ENCODE assay signal across 9 mouse cellular contexts in genomic region chr2:156718793-156719192, GRCm38 (mm10). TPM values are rescaled to one million over a fixed set of nuclear protein-coding genes. Genes with fewer than 3 reads are reported as not detected.
DNase-seq lines count a peak whose midpoint lies in the region; ATAC-seq and TF ChIP-seq lines count a peak whose summit lies in the region.
"Had no signal": no experiment of that assay in that cellular context is flagged by ENCODE, and none has a peak within 500 bp of the region (broad histone marks: within the 10 kb centered on the region; RNA-seq: fewer than 3 reads in every experiment).

No protein-coding gene starts in this region.

- no peaks in the 10 kb centered on the region for H3K9me3 ChIP-seq in lung, embryonic 14.5 days (ENCODE audit: low read depth, low read length)
- no peaks in the 10 kb centered on the region for H3K9me3 ChIP-seq in heart, postnatal 0 days (replicated peaks; ENCODE audit: control insufficient read depth, low read length)
- no peaks in the 10 kb centered on the region for H3K9me3 ChIP-seq in liver, embryonic 13.5 days (replicated peaks)

- peak overlapping the region; percentile 7; the same call in 1 of the 2 replicates for H3K4me2 ChIP-seq in lung, embryonic 14.5 days
- no peak overlapping the region for H3K4me2 ChIP-seq in heart, postnatal 0 days (ENCODE audit: low read depth, low read length)
- H3K4me2 ChIP-seq in liver, embryonic 13.5 days, result no peak overlapping the region

- TF ChIP-seq EP300 in heart, postnatal 0 days (IDR thresholded peaks at IDR 0.05; ENCODE audit: low read depth), result 0 out of 2 replicates have a peak, but pooled peaks have one; percentile 18

- peak overlapping the region; percentile 37 for H3K27ac ChIP-seq in lung, embryonic 14.5 days (ENCODE audit: low read depth)
- H3K27ac ChIP-seq in heart, postnatal 0 days (ENCODE audit: low read depth), result peak overlapping the region; percentile 90
- peak overlapping the region; percentile 53 for H3K27ac ChIP-seq in liver, embryonic 13.5 days

- no peaks in the 10 kb centered on the region for H3K36me3 ChIP-seq in lung, embryonic 14.5 days (ENCODE audit: insufficient read depth)
- peaks cover 6% of the 10 kb centered on the region; the same call in 1 of the 2 replicates for H3K36me3 ChIP-seq in heart, postnatal 0 days (replicated peaks; ENCODE audit: control insufficient read depth, insufficient read depth, low read length)
- no peaks in the 10 kb centered on the region for H3K36me3 ChIP-seq in liver, embryonic 13.5 days

- TF ChIP-seq POLR2A in lung, adult 2 months (IDR thresholded peaks at IDR 0.05; ENCODE audit: borderline replicate concordance, extremely low read depth, low read depth, low read length), result no peak

- WGBS in lung, embryonic 14.5 days, result 46% methylated on average over 5 of the region's 5 CpGs
- WGBS in lung, adult 2 months, result 38% methylated on average over 5 of the region's 5 CpGs
- 30% methylated on average over 5 of the region's 5 CpGs for WGBS in heart, postnatal 0 days
- WGBS in liver, embryonic 13.5 days (ENCODE audit: insufficient replicate concordance), result 51% methylated on average over 5 of the region's 5 CpGs

- H3K9ac ChIP-seq in lung, embryonic 14.5 days, result no peak overlapping the region
- no peak overlapping the region for H3K9ac ChIP-seq in heart, postnatal 0 days (replicated peaks; ENCODE audit: low read depth, low read length)
- H3K9ac ChIP-seq in liver, embryonic 13.5 days, result no peak overlapping the region

- DNase-seq in adrenal gland, postnatal 10 days, result peak; percentile 54
- no peak for DNase-seq in adrenal gland, adult 8-10 months
- peak; percentile 65 for DNase-seq in lung, embryonic 14.5 days
- no peak for DNase-seq in lung, adult 2 months
- peak; percentile 75 for DNase-seq in heart, postnatal 0 days (ENCODE audit: low spot score)
- DNase-seq in liver, embryonic 13.5 days, result no peak
- DNase-seq in ovary, adult 18-20 months (ENCODE audit: low spot score), result no peak
- no peak for DNase-seq in left cerebral cortex, adult 9 months (ENCODE audit: low spot score in 2 of 2)
- DNase-seq: right cerebral cortex, adult 18-20 months had no signal

- H3K27me3 ChIP-seq in lung, embryonic 14.5 days (ENCODE audit: insufficient read depth, low read length), result no peaks in the 10 kb centered on the region
- no peaks in the 10 kb centered on the region for H3K27me3 ChIP-seq in heart, postnatal 0 days (ENCODE audit: control insufficient read depth, insufficient read depth, low read length)
- peaks cover 11% of the 10 kb centered on the region; the same call in 1 of the 2 replicates for H3K27me3 ChIP-seq in liver, embryonic 13.5 days

- no peak for TF ChIP-seq CTCF in lung, embryonic 14.5 days (IDR thresholded peaks at IDR 0.05; ENCODE audit: low read depth)
- TF ChIP-seq CTCF in lung, adult 2 months (IDR thresholded peaks at IDR 0.05; ENCODE audit: insufficient read depth, low read length), result no peak
- no peak for TF ChIP-seq CTCF in heart, postnatal 0 days (IDR thresholded peaks at IDR 0.05; ENCODE audit: low read depth)

- peaks cover 23% of the 10 kb centered on the region for H3K4me1 ChIP-seq in lung, embryonic 14.5 days (ENCODE audit: insufficient read depth)
- peaks cover 20% of the 10 kb centered on the region for H3K4me1 ChIP-seq in lung, adult 2 months (ENCODE audit: control insufficient read depth, insufficient read depth, low read length)
- peaks cover 39% of the 10 kb centered on the region for H3K4me1 ChIP-seq in heart, postnatal 0 days (ENCODE audit: control insufficient read depth, insufficient read depth)
- peaks cover 53% of the 10 kb centered on the region for H3K4me1 ChIP-seq in liver, embryonic 13.5 days (replicated peaks)

- no peak overlapping the region for H3K4me3 ChIP-seq in lung, embryonic 14.5 days (ENCODE audit: low read depth, low read length)
- H3K4me3 ChIP-seq in lung, adult 2 months (replicated peaks; ENCODE audit: extremely low read depth, low read depth, low read length), result no peak overlapping the region
- H3K4me3 ChIP-seq in heart, postnatal 0 days (ENCODE audit: low read depth, low read length), result no peak overlapping the region
- no peak overlapping the region for H3K4me3 ChIP-seq in liver, embryonic 13.5 days (replicated peaks)

- no peak for ATAC-seq in lung, embryonic 14.5 days (ENCODE audit: insufficient read depth)
- peak; percentile 12; the same call in 1 of the 2 replicates for ATAC-seq in heart, postnatal 0 days (ENCODE audit: insufficient read depth, low read depth)
- no peak for ATAC-seq in liver, embryonic 13.5 days (ENCODE audit: low read depth)

RNA-seq across cellular contexts. Expression of gene Myl9, which starts 56.4 kb away (rescaled TPM):
- 10 to 100 TPM; 67.9 to 90.2 TPM for total RNA-seq in adrenal gland, postnatal 10 days (2021)
- 10 to 100 TPM; 37.2 to 58.6 (median 47.9) TPM for total RNA-seq in adrenal gland, adult 8-10 months (2022)
- polyA plus RNA-seq in lung, embryonic 14.5 days (2014; fragmentation: Nextera tagmentation; extraction: Ambion mirVana), result 397 and 446 TPM in 2 replicates
- 174 and 258 TPM in 2 replicates for polyA plus RNA-seq in lung, adult 2 months (2012; rRNA removed)
- 1,299 and 1,431 TPM in 2 replicates for total RNA-seq in heart, postnatal 0 days (2014; rRNA removed; ENCODE audit: low replicate concordance)
- polyA plus RNA-seq in heart, postnatal 0 days (2015; fragmentation: Nextera tagmentation; extraction: Ambion mirVana), result 1,847 and 1,885 TPM in 2 replicates
- 58.3 and 60.1 TPM in 2 replicates for polyA plus RNA-seq in liver, embryonic 13.5 days (2015; fragmentation: Nextera tagmentation; extraction: Ambion mirVana)

Comparison
In these comparisons a context has a peak if more than half of its experiments do, and no peak if none do; other contexts are left out.
1. DNase-seq: peak in adrenal gland, postnatal 10 days (single experiment), lung, embryonic 14.5 days (single experiment) and heart, postnatal 0 days (single experiment); none in adrenal gland, adult 8-10 months (single experiment), lung, adult 2 months (single experiment), liver, embryonic 13.5 days (single experiment), ovary, adult 18-20 months (single experiment) and left cerebral cortex, adult 9 months (0 of 2).
2. H3K27ac ChIP-seq: peak in every context shown above with its lines; median percentile 90 in heart, postnatal 0 days; 53 in liver, embryonic 13.5 days; 37 in lung, embryonic 14.5 days.